Mouse (Mus musculus) brain, adult 10 weeks (tissue): ENCODE measurements around the gene Dstn. TPM values are rescaled to one million over a fixed set of nuclear protein-coding genes. Genes with fewer than 3 reads are reported as not detected.

Experiments
- polyA plus RNA-seq: library from polyadenylated mRNA; stranded (reverse); fragments of 350-450 nt; fragmentation: Illumina TruSeq; extraction: RNeasy Lipid Tissue Mini Kit (QIAGEN cat#74804); gene quantifications from one replicate; pipeline ENCODE4 v1.2.3, GENCODE M21; 2015; ENCODE audit warnings: low read depth, low replicate concordance

The Dstn gene
- polyA plus RNA-seq = 301 TPM

DNA sequence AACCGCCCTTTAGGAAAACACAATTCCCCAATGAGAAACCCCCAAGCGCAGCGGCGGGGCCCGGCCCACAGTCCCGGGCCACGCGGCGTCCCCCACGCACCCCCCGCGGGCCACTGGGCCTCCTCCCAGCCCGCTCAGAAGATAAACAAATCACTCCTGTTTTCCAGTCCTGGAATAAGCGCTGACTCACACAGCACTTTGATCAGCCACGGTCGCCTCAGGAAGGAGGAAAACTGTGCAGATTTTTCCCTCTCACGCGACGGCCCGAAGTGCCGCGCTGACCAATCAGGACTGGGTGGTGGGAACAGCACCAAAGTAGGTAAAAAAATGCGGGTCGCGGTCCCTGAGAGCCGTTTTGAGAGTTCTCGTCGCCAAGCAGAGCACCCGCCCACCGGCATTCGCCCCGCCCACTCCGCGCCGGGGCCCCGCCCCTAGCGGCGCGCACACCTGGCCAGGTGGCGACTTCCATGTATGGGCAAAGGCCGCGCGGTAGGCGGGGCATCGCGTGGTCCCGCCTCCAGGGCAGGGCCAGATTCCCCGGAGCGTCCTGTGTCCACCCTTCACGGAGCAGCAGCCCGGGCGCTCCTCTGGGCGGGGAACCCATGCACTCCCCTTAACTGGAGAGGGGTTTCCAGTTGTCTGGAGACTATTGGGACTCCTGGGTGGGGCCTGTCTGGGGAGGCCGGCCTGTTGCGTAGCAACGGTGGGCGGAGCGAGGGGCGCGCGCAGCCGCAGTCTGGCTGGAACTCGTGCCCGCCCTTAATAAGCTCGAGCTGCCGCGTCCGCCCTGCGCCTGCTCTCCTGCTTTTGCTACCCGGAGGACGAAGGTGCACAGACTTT lies at the start of gene Dstn:
Gene Dstn (plus strand): TSS at position 561 of the 840 bp plus-strand sequence.

Other genes with a start within 250 kb of the Dstn start
- gene Bfsp1, start 52.1 kb upstream of the Dstn start, polyA plus RNA-seq = 0.54 TPM
- 44.2 TPM for gene Rrbp1, start 95.9 kb downstream of the Dstn start, polyA plus RNA-seq
- not detected for gene Banf2, start 117.7 kb downstream of the Dstn start, polyA plus RNA-seq